Mouse (Mus musculus) liver, adult 2 months (tissue): ENCODE results near the gene Arhgap27.

Source experiments
- CTCF ChIP-seq: fragments of 200-500 bp; IDR thresholded peaks from 2 replicates; pipeline ENCODE4 v1.5.1; 2011; ENCODE audit warnings: low read depth, low read length, control low read depth
- POLR2A ChIP-seq: fragments of 200-500 bp; IDR thresholded peaks from 2 replicates; pipeline ENCODE4 v1.6.1; 2011; ENCODE audit warnings: low read length, control low read depth; ENCODE audit not compliant: insufficient read depth; ENCODE audit errors: extremely low read depth

- no peak for TF ChIP-seq CTCF
- no peak for TF ChIP-seq POLR2A
Observed at GRCm38 (mm10) chr11:103281784-103282183, 81.7 kb downstream of the Arhgap27 start.
